Mouse (Mus musculus) kidney, adult 2 months (tissue): ENCODE results near the gene Siglec1.

Experiments
- CTCF ChIP-seq: fragments of 200-500 bp; conservative IDR thresholded peaks from 2 replicates; pipeline ENCODE4 v1.5.1; 2011; ENCODE audit warnings: low read depth, mild to moderate bottlenecking, control low read depth, low read length, moderate library complexity, mixed read lengths; ENCODE audit not compliant: insufficient read depth, insufficient read length
- POLR2A ChIP-seq: fragments of 200-500 bp; IDR thresholded peaks from one replicate; pipeline ENCODE4 v1.6.1; 2011; ENCODE audit warnings: low read depth, low read length, control low read depth

DNA sequence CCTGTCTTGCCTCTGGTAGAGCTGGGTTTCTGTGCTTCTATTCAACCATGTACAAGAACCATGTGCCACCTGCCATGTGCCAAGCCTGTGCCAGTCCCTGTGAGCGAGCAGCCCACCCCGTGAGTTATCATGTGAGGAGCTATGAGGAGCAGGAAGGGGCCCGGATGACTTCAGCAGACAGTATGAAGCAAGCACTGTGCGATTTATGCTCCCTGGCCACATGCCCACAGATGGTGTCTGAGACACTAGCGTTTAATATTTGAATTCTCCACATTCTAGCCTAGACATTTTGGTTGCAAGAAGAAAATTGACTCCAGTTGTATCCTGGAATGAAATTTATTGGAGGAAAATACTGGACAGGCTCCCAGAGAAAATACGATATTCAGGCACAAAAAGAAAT, 19.1 kb downstream of the Siglec1 start:
- no peak for TF ChIP-seq CTCF
- no peak for TF ChIP-seq POLR2A
